Mouse (Mus musculus): ENCODE measurements around the gene Slc2a2. TPM values are rescaled to one million over a fixed set of nuclear protein-coding genes. Genes with fewer than 3 reads are reported as not detected.

Gene Slc2a2
- 26.3 and 28.6 TPM in 2 replicates for polyA plus RNA-seq (2015; fragmentation: Nextera tagmentation; extraction: Ambion mirVana)

DNA sequence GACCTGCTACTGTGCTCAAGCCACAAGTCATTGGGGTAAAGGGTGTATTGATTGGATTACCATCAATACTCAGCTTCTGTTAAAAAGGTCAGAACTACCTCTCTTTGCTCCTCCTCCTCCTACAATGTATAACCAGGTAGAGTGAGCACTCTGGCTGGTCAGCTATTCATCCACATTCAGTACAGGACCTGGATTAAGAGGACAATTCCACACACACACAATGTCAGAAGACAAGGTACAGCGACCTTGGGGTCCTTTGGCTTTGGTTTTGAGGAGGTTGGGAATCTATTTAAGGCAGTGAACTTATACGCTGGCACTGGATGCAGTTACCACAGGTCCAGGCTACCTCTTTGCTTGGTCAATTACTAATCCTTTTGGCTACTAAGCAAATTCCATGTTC lies at the start of gene Slc2a2:
Gene Slc2a2, plus strand, starts transcription at position 107 of the 400 bp plus-strand sequence.
- Histone ChIP-seq H3K9me3 (ENCODE audit: low read length) (no peaks in the 10 kb centered on the region), H3K27me3 (ENCODE audit: insufficient read depth, low read length) (no peaks in the 10 kb centered on the region), H3K4me1 (ENCODE audit: insufficient read depth, low read length) (no peaks in the 10 kb centered on the region), H3K4me3 (ENCODE audit: low read length) (peak within 1 kb of the TSS; percentile 3; the same call in 1 of the 2 replicates), H3K36me3 (ENCODE audit: insufficient read depth, low read length) (no peaks in the 10 kb centered on the region), H3K27ac (ENCODE audit: low read length) (peak within 1 kb of the TSS; percentile 38; the same call in 1 of the 2 replicates), H3K9ac (replicated peaks; ENCODE audit: low read length) (no peak within 1 kb of the TSS; the same call in 1 of the 2 replicates), H3K4me2 (replicated peaks; ENCODE audit: low read depth, low read length) (peak within 1 kb of the TSS; percentile 11; the same call in 1 of the 2 replicates)
- 82% methylated on average over 2 of the region's 2 CpGs for WGBS
- ATAC-seq (ENCODE audit: low FRiP score, low TSS enrichment) = peak; percentile 47; the same call in 1 of the 2 replicates

- Histone ChIP-seq H3K27me3 (ENCODE audit: insufficient read depth, low read length) (no peaks in the 10 kb centered on the region), H3K27ac (ENCODE audit: low read length) (no peak overlapping the region), H3K9ac (replicated peaks; ENCODE audit: low read length) (no peak overlapping the region), H3K9me3 (ENCODE audit: low read length) (no peaks in the 10 kb centered on the region), H3K4me1 (ENCODE audit: insufficient read depth, low read length) (no peaks in the 10 kb centered on the region), H3K36me3 (ENCODE audit: insufficient read depth, low read length) (no peaks in the 10 kb centered on the region), H3K4me3 (ENCODE audit: low read length) (no peak overlapping the region), H3K4me2 (replicated peaks; ENCODE audit: low read depth, low read length) (no peak overlapping the region)
- 83% methylated on average over 3 of the region's 3 CpGs for WGBS
- ATAC-seq (ENCODE audit: low FRiP score, low TSS enrichment) = no peak
Measured at GRCm38 (mm10) chr3:28652574-28652973, 45.1 kb upstream of the Slc2a2 start.

DNA sequence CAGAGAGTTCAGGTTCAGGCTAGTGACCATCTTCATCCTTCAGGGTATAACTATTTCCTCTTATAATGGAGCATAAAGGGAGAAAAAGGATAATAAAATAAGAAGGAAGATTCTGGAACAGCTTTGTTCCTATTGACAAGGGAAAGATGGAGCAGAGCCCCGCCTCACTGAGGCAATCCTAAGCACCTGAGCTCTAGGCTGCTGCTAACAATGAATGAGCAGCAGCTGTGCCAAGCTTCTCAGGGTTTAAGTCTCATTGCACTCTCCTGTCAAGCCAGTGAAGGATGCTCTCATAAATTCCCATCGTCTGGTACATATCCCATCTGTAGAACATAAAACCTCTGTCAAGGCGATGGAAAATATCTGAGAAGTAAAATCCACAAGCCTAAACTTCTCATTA lies 44.7 kb upstream of the Slc2a2 start:
- no peak overlapping the region for H3K4me3 ChIP-seq (ENCODE audit: low read length)
- no peak overlapping the region for H3K9ac ChIP-seq (replicated peaks; ENCODE audit: low read length)
- no peak overlapping the region for H3K27ac ChIP-seq (ENCODE audit: low read length)

DNA sequence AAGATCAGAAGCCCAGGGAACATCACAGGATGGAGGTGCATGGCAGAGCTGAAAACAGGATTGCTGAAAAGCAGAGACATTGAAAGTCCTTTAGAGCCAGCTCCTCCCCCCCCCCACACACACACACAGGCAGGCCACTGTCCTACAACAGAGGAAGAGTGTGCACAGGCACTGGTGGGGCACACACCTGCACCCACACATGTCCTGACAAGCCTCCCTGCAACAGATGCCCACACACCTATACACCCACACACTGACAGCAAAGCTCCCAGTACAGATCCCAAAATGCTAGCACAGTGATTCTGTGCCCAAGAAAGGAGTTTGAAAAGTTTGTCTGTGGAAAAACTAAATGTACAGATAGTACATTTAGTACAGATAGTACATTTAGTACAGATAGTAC lies 43.0 kb upstream of the Slc2a2 start:
- Histone ChIP-seq H3K4me2 (replicated peaks; ENCODE audit: low read depth, low read length) (no peak overlapping the region), H3K4me1 (ENCODE audit: insufficient read depth, low read length) (no peaks in the 10 kb centered on the region), H3K36me3 (ENCODE audit: insufficient read depth, low read length) (no peaks in the 10 kb centered on the region), H3K4me3 (ENCODE audit: low read length) (no peak overlapping the region), H3K9me3 (ENCODE audit: low read length) (no peaks in the 10 kb centered on the region), H3K27ac (ENCODE audit: low read length) (no peak overlapping the region), H3K27me3 (ENCODE audit: insufficient read depth, low read length) (no peaks in the 10 kb centered on the region), H3K9ac (replicated peaks; ENCODE audit: low read length) (no peak overlapping the region)
- ATAC-seq (ENCODE audit: low FRiP score, low TSS enrichment) = no peak

More for the DNA sequence above, 44.7 kb upstream of the Slc2a2 start:
- WGBS = 56% methylated on average over 3 of the region's 3 CpGs
- no peak overlapping the region for H3K4me2 ChIP-seq (replicated peaks; ENCODE audit: low read depth, low read length)
- no peaks in the 10 kb centered on the region for H3K9me3 ChIP-seq (ENCODE audit: low read length)
- no peak for ATAC-seq (ENCODE audit: low FRiP score, low TSS enrichment)
- H3K27me3 ChIP-seq (ENCODE audit: insufficient read depth, low read length) = no peaks in the 10 kb centered on the region
- H3K36me3 ChIP-seq (ENCODE audit: insufficient read depth, low read length) = no peaks in the 10 kb centered on the region
- H3K4me1 ChIP-seq (ENCODE audit: insufficient read depth, low read length) = no peaks in the 10 kb centered on the region

- no peaks in the 10 kb centered on the region for H3K27me3 ChIP-seq (ENCODE audit: insufficient read depth, low read length)
- no peaks in the 10 kb centered on the region for H3K4me1 ChIP-seq (ENCODE audit: insufficient read depth, low read length)
- H3K4me2 ChIP-seq (replicated peaks; ENCODE audit: low read depth, low read length) = no peak overlapping the region
- no peak overlapping the region for H3K9ac ChIP-seq (replicated peaks; ENCODE audit: low read length)
- 33% methylated on average over 1 of the region's 1 CpGs for WGBS
- peak; percentile 95 for ATAC-seq (ENCODE audit: low FRiP score, low TSS enrichment)
- H3K4me3 ChIP-seq (ENCODE audit: low read length) = no peak overlapping the region
- H3K27ac ChIP-seq (ENCODE audit: low read length) = no peak overlapping the region
- H3K9me3 ChIP-seq (ENCODE audit: low read length) = no peaks in the 10 kb centered on the region
- no peaks in the 10 kb centered on the region for H3K36me3 ChIP-seq (ENCODE audit: insufficient read depth, low read length)
Measured at GRCm38 (mm10) chr3:28658349-28658748, 39.4 kb upstream of the Slc2a2 start.

- no peaks in the 10 kb centered on the region for H3K4me1 ChIP-seq (ENCODE audit: insufficient read depth, low read length)
- no peak overlapping the region for H3K9ac ChIP-seq (replicated peaks; ENCODE audit: low read length)
- no peak overlapping the region for H3K4me3 ChIP-seq (ENCODE audit: low read length)
- no peak overlapping the region for H3K4me2 ChIP-seq (replicated peaks; ENCODE audit: low read depth, low read length)
- no peak overlapping the region for H3K27ac ChIP-seq (ENCODE audit: low read length)
- ATAC-seq (ENCODE audit: low FRiP score, low TSS enrichment) = no peak
- peaks cover 5% of the 10 kb centered on the region; the same call in 1 of the 2 replicates for H3K9me3 ChIP-seq (ENCODE audit: low read length)
- H3K36me3 ChIP-seq (ENCODE audit: insufficient read depth, low read length) = no peaks in the 10 kb centered on the region
- WGBS = 88% methylated on average over 7 of the region's 7 CpGs
- H3K27me3 ChIP-seq (ENCODE audit: insufficient read depth, low read length) = no peaks in the 10 kb centered on the region
Measured at GRCm38 (mm10) chr3:28680851-28681250, 16.9 kb upstream of the Slc2a2 start.

DNA sequence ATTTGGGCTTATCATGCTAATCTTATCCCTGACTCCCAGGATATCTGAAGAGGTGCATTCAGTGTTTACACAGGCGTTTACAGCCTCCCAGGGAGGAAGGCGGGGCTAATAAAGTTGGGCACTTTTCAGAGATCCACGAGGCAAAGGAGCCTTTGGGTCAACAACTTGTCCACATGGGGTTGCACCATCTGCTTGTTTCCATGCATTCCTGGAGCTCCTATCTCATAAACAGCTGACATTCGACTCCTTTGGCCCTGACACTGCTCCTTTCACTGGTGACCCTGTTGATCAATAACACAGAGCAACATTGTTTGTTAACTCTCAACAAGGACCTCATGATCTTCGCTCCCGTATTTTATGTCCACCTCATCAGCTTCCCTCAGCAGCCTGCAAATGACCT lies 15.8 kb upstream of the Slc2a2 start:
- WGBS = 34% methylated on average over 6 of the region's 6 CpGs
- H3K4me3 ChIP-seq (ENCODE audit: low read length) = no peak overlapping the region
- H3K9me3 ChIP-seq (ENCODE audit: low read length) = peaks cover 5% of the 10 kb centered on the region; the same call in 1 of the 2 replicates
- H3K9ac ChIP-seq (replicated peaks; ENCODE audit: low read length) = no peak overlapping the region
- no peaks in the 10 kb centered on the region for H3K4me1 ChIP-seq (ENCODE audit: insufficient read depth, low read length)
- no peaks in the 10 kb centered on the region for H3K36me3 ChIP-seq (ENCODE audit: insufficient read depth, low read length)
- no peaks in the 10 kb centered on the region for H3K27me3 ChIP-seq (ENCODE audit: insufficient read depth, low read length)
- no peak overlapping the region for H3K27ac ChIP-seq (ENCODE audit: low read length)
- peak; percentile 51; the same call in 1 of the 2 replicates for ATAC-seq (ENCODE audit: low FRiP score, low TSS enrichment)
- H3K4me2 ChIP-seq (replicated peaks; ENCODE audit: low read depth, low read length) = no peak overlapping the region

- peaks cover 5% of the 10 kb centered on the region; the same call in 1 of the 2 replicates for H3K9me3 ChIP-seq (ENCODE audit: low read length)
- no peaks in the 10 kb centered on the region for H3K4me1 ChIP-seq (ENCODE audit: insufficient read depth, low read length)
- H3K4me2 ChIP-seq (replicated peaks; ENCODE audit: low read depth, low read length) = no peak overlapping the region
- no peak overlapping the region for H3K4me3 ChIP-seq (ENCODE audit: low read length)
- 78% methylated on average over 3 of the region's 3 CpGs for WGBS
- ATAC-seq (ENCODE audit: low FRiP score, low TSS enrichment) = no peak
- H3K36me3 ChIP-seq (ENCODE audit: insufficient read depth, low read length) = no peaks in the 10 kb centered on the region
- H3K9ac ChIP-seq (replicated peaks; ENCODE audit: low read length) = no peak overlapping the region
- no peaks in the 10 kb centered on the region for H3K27me3 ChIP-seq (ENCODE audit: insufficient read depth, low read length)
- no peak overlapping the region for H3K27ac ChIP-seq (ENCODE audit: low read length)
Measured at GRCm38 (mm10) chr3:28682411-28682810, 15.3 kb upstream of the Slc2a2 start.

GRCm38 (mm10) chr3:28685510-28685909 lies 12.2 kb upstream of the Slc2a2 start:
- Histone ChIP-seq H3K9ac (replicated peaks; ENCODE audit: low read length) (no peak overlapping the region), H3K4me3 (ENCODE audit: low read length) (no peak overlapping the region), H3K4me1 (ENCODE audit: insufficient read depth, low read length) (no peaks in the 10 kb centered on the region), H3K27ac (ENCODE audit: low read length) (no peak overlapping the region), H3K9me3 (ENCODE audit: low read length) (no peaks in the 10 kb centered on the region), H3K4me2 (replicated peaks; ENCODE audit: low read depth, low read length) (no peak overlapping the region), H3K36me3 (ENCODE audit: insufficient read depth, low read length) (no peaks in the 10 kb centered on the region), H3K27me3 (ENCODE audit: insufficient read depth, low read length) (no peaks in the 10 kb centered on the region)
- 85% methylated on average over 2 of the region's 2 CpGs for WGBS
- ATAC-seq (ENCODE audit: low FRiP score, low TSS enrichment) = no peak

DNA sequence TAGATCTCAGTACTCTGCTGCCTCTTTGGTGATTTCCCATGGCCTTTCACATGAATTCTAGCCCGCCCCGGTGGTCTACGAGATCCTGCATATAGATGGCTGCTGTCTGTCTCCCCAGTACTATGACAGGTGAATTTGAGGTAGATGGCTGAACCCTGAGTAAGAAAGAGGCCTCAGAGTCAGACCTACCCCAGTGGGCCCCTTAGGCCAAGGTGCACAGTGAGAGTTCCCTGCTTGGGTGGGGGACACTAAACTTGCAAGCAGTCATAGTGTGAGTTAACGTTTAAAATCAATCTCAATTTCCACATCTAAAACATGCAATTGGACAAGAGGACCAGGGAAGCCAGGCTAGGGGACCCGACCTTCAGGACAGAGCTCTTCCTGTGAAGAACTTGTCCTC lies 2.9 kb upstream of the Slc2a2 start:
- Histone ChIP-seq H3K4me1 (ENCODE audit: insufficient read depth, low read length) (no peaks in the 10 kb centered on the region), H3K36me3 (ENCODE audit: insufficient read depth, low read length) (no peaks in the 10 kb centered on the region), H3K9me3 (ENCODE audit: low read length) (no peaks in the 10 kb centered on the region), H3K9ac (replicated peaks; ENCODE audit: low read length) (no peak overlapping the region), H3K27me3 (ENCODE audit: insufficient read depth, low read length) (no peaks in the 10 kb centered on the region), H3K4me2 (replicated peaks; ENCODE audit: low read depth, low read length) (no peak overlapping the region), H3K4me3 (ENCODE audit: low read length) (no peak overlapping the region), H3K27ac (ENCODE audit: low read length) (no peak overlapping the region)
- ATAC-seq (ENCODE audit: low FRiP score, low TSS enrichment) = no peak
- 88% methylated on average over 5 of the region's 5 CpGs for WGBS

All from kidney, embryonic 16.5 days (tissue).